Mouse (Mus musculus) kidney, postnatal 0 days (tissue): ENCODE results near the gene Rd3l. TPM values are rescaled to one million over a fixed set of nuclear protein-coding genes. Genes with fewer than 3 reads are reported as not detected.

Source experiments
- ATAC-seq: fragments of 200-750 bp; cut with Nextera tagmentation; replicated peaks from 2 replicates; pipeline ENCODE4 v1.8.0; 2017; ENCODE audit warnings: low read depth, moderate number of reproducible peaks, moderate TSS enrichment, moderate library complexity; ENCODE audit not compliant: low FRiP score
- DNase-seq: peaks from one replicate; pipeline ENCODE4 v3.0.0-alpha.2; 2016; ENCODE audit warnings: low spot score
- H3K27ac ChIP-seq: fragments of 300-500 bp; sonication (generic); 2 replicates; pipeline ENCODE4 v1.5.1; 2014; ENCODE audit warnings: mild to moderate bottlenecking
- H3K27me3 ChIP-seq: fragments of 300-500 bp; sonication (generic); 2 replicates; pipeline ENCODE4 v1.6.1; 2014; ENCODE audit warnings: low read length, mixed read lengths; ENCODE audit not compliant: insufficient read depth
- H3K36me3 ChIP-seq: fragments of 300-500 bp; sonication (generic); 2 replicates; pipeline ENCODE4 v1.6.1; 2014; ENCODE audit warnings: low read length, mixed read lengths; ENCODE audit not compliant: insufficient read depth
- H3K4me1 ChIP-seq: fragments of 300-500 bp; sonication (generic); replicated peaks from 2 replicates; pipeline ENCODE4 v1.6.1; 2014; ENCODE audit warnings: antibody characterized with exemption, low read length, mixed read lengths; ENCODE audit not compliant: insufficient read depth
- H3K4me2 ChIP-seq: fragments of 300-500 bp; sonication (generic); 2 replicates; pipeline ENCODE4 v1.6.1; 2014; ENCODE audit warnings: mild to moderate bottlenecking, low read length, moderate library complexity, mixed read lengths
- H3K4me3 ChIP-seq: fragments of 300-500 bp; sonication (generic); replicated peaks from 2 replicates; pipeline ENCODE4 v1.5.1; 2014; ENCODE audit warnings: low read depth, low read length
- H3K9ac ChIP-seq: fragments of 300-500 bp; sonication (generic); 2 replicates; pipeline ENCODE4 v1.6.1; 2014; ENCODE audit warnings: low read depth, low read length
- H3K9me3 ChIP-seq: fragments of 300-500 bp; sonication (generic); replicated peaks from 2 replicates; pipeline ENCODE4 v1.6.1; 2016; ENCODE audit warnings: low read length, inconsistent platforms, mixed read lengths
- CTCF ChIP-seq: IDR thresholded peaks from 2 replicates; pipeline ENCODE4 v1.5.1; 2016; ENCODE audit warnings: antibody characterized with exemption, low read depth, mild to moderate bottlenecking, moderate library complexity
- WGBS: fragments of 180-500 bp; shearing (Covaris S2); extraction: QIAGEN DNeasy Blood & Tissue Kit; methylation state at CpG from one replicate; pipeline ENCODE4 v1.1.7; 2014; 5-methylcytosine and 5-hydroxymethylcytosine counted together
- polyA plus RNA-seq: library from polyadenylated mRNA; unstranded; fragments of >200 nt; fragmentation: Nextera tagmentation; extraction: Ambion mirVana; gene quantifications from 2 replicates; pipeline ENCODE4 v1.2.1, GENCODE M21; 2015

The Rd3l gene
- polyA plus RNA-seq, 1 experiment from 2014 or later = not detected

DNA sequence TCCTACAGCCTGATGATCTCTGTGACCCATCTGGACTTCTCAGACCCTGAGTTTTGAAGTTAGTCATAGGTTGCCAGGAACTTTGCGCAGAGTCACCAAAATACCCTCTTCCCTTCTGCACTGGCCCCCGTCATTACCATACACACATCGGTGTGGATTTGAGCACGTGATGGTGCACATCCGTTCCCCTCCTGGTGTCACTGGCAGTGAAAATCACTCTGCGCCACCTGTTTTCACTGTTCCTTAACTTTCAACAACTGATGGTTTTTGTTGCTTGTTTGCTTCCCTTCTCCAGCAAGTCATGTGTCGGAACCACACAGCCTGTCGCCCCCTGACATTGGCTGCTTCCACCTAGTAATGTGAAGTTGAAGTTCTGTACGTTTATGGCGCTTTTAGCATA, 8.6 kb downstream of the Rd3l start:
- ATAC-seq (no peak), DNase-seq (no peak)
- TF ChIP-seq CTCF = no peak
- Histone ChIP-seq H3K27me3 (no peaks in the 10 kb centered on the region), H3K4me1 (no peaks in the 10 kb centered on the region), H3K4me3 (no peak overlapping the region), H3K4me2 (no peak overlapping the region), H3K27ac (no peak overlapping the region), H3K9me3 (no peaks in the 10 kb centered on the region), H3K9ac (no peak overlapping the region), H3K36me3 (no peaks in the 10 kb centered on the region)
- 89% methylated on average over 10 of the region's 10 CpGs for WGBS

GRCm38 (mm10) chr12:111971231-111971686, 9.9 kb downstream of the Rd3l start, which contains the start of gene Tdrd9:
Gene Tdrd9, plus strand, starts transcription at chr12:111971559.
- H3K9me3 ChIP-seq = no peaks in the 10 kb centered on the region
- H3K4me2 ChIP-seq = no peak within 1 kb of the TSS
- no peak for TF ChIP-seq CTCF
- ATAC-seq = no peak
- H3K27ac ChIP-seq = no peak within 1 kb of the TSS
- H3K4me3 ChIP-seq = no peak within 1 kb of the TSS
- WGBS = 86% methylated on average over 18 of the region's 18 CpGs
- no peak within 1 kb of the TSS for H3K9ac ChIP-seq
- H3K36me3 ChIP-seq = no peaks in the 10 kb centered on the region
- no peaks in the 10 kb centered on the region for H3K27me3 ChIP-seq
- H3K4me1 ChIP-seq = no peaks in the 10 kb centered on the region
- DNase-seq = no peak

DNA sequence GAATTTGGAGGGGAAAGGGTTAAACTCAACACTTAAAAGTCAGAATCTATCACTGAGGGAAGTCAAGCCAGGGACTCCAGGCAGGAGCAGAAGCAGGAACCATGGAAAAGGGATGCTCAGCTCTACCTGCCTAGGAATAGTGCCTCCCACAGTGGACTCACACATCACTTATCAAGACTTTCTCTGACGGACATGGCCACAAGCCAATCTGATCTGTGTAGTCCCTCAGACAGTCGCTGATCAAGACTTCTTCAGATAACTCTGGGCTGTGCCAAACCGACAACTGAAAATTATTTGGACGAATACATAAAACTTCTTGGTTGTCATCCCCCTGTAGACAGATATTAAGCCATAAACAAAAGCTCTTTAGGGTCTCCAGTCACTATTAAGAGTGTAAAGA, 11.0 kb downstream of the Rd3l start:
- ATAC-seq (no peak), DNase-seq (no peak)
- Histone ChIP-seq H3K4me1 (peaks cover 6% of the 10 kb centered on the region; the same call in 1 of the 2 replicates), H3K4me2 (no peak overlapping the region), H3K9ac (no peak overlapping the region), H3K27me3 (no peaks in the 10 kb centered on the region), H3K4me3 (no peak overlapping the region), H3K36me3 (no peaks in the 10 kb centered on the region), H3K9me3 (no peaks in the 10 kb centered on the region), H3K27ac (no peak overlapping the region)
- no peak for TF ChIP-seq CTCF
- WGBS = 80% methylated on average over 4 of the region's 4 CpGs

DNA sequence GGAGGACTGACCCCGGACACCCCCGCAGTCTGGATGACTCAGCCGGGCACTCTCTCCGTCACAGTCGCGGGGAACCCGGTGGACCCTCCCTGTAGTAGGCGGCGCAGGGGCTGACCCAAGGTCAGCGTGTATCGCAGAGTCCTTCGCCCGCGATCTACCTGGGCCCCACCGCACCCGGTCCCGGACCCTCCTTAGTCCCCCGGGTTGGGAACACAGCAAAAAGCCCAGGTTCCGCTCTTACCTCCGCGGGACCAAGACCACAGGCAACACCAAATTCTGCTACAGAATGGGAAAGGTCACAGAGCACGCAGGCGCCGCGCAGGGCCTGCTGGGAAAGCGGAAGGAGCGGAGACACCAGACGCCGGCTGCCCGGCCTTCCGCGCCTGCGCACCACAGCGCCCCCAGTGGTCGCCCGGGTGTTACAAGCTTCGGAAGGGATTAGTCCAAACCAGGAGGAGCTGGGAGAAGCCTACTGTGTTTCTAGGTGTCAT, 14.4 kb downstream of the Rd3l start, which contains the start of gene Atp5mpl:
Atp5mpl (minus strand) TSS at position 295 of the 491 bp plus-strand sequence.
- peak within 1 kb of the TSS; percentile 66 for H3K4me2 ChIP-seq
- H3K36me3 ChIP-seq = peaks cover 10% of the 10 kb centered on the region
- DNase-seq (peak; percentile 96), ATAC-seq (peak; percentile 86)
- peak within 1 kb of the TSS; percentile 88 for H3K4me3 ChIP-seq
- TF ChIP-seq CTCF = peak; percentile 98
- peaks cover 6% of the 10 kb centered on the region; the same call in 1 of the 2 replicates for H3K4me1 ChIP-seq
- H3K27ac ChIP-seq = peak within 1 kb of the TSS; percentile 77; the same call in 1 of the 2 replicates
- H3K9me3 ChIP-seq = no peaks in the 10 kb centered on the region
- H3K9ac ChIP-seq = peak within 1 kb of the TSS; percentile 95
- WGBS = 0% methylated on average over 37 of the region's 37 CpGs
- H3K27me3 ChIP-seq = no peaks in the 10 kb centered on the region

DNA sequence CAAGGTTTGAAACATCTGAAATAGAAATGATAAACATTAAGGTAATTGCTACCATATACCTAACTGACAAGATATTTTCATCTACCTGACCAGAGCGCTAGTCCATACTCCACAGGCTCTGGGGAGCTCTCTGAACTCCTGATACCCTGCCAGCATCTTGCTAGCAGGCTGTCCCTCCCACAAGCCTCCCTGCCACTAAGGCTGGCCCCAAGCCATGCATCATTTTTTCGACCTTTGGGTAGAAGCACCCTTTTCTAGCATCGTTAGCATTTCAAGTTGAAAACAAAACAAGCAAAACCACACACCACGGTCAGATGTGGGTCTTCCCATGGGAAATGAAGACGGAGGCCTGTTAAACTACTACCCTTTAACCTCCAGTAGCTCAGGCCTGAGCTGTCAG, 17.8 kb downstream of the Rd3l start:
- Histone ChIP-seq H3K36me3 (peaks cover 28% of the 10 kb centered on the region), H3K4me2 (no peak overlapping the region), H3K27me3 (no peaks in the 10 kb centered on the region), H3K9ac (no peak overlapping the region), H3K4me3 (no peak overlapping the region), H3K27ac (no peak overlapping the region), H3K4me1 (peaks cover 6% of the 10 kb centered on the region; the same call in 1 of the 2 replicates), H3K9me3 (no peaks in the 10 kb centered on the region)
- no peak for TF ChIP-seq CTCF
- no peak for ATAC-seq
- DNase-seq = no peak
- WGBS = 72% methylated on average over 5 of the region's 5 CpGs

- ATAC-seq = peak; percentile 65
- Histone ChIP-seq H3K9me3 (no peaks in the 10 kb centered on the region), H3K4me3 (no peak overlapping the region), H3K4me2 (no peak overlapping the region), H3K27ac (no peak overlapping the region), H3K36me3 (peaks cover 28% of the 10 kb centered on the region), H3K4me1 (no peaks in the 10 kb centered on the region), H3K9ac (no peak overlapping the region), H3K27me3 (no peaks in the 10 kb centered on the region)
- TF ChIP-seq CTCF = peak; percentile 84
- DNase-seq = peak; percentile 80
- 41% methylated on average over 9 of the region's 9 CpGs for whole genome bisulfite sequencing
These were observed 22.8 kb downstream of the Rd3l start for GRCm38 (mm10) chr12:111958101-111958865.
